Mouse (Mus musculus) intestine, embryonic 15.5 days (tissue): ENCODE measurements around the gene Wdr44. TPM values are rescaled to one million over a fixed set of nuclear protein-coding genes. Genes with fewer than 3 reads are reported as not detected.
A peak's percentile ranks its signal among the peaks of the same experiment; 100 is the strongest.
"Not testable (repeated sequence)": the region's sequence is repeated elsewhere in the genome, so short reads cannot be mapped to it uniquely, and the experiment has no call there.

Experiments used
- ATAC-seq: fragments of 200-750 bp; cut with Nextera tagmentation; 2 replicates; pipeline ENCODE4 v1.8.0; 2017; ENCODE audit warnings: moderate TSS enrichment, moderate library complexity
- H3K27ac ChIP-seq: fragments of 300-500 bp; sonication (generic); 2 replicates; pipeline ENCODE4 v1.5.1; 2015; ENCODE audit warnings: mild to moderate bottlenecking, inconsistent platforms
- H3K27me3 ChIP-seq: fragments of 300-500 bp; sonication (generic); replicated peaks from 2 replicates; pipeline ENCODE4 v1.6.1; 2015; ENCODE audit warnings: inconsistent platforms
- H3K36me3 ChIP-seq: fragments of 300-500 bp; sonication (generic); 2 replicates; pipeline ENCODE4 v1.6.1; 2015; ENCODE audit warnings: inconsistent platforms
- H3K4me1 ChIP-seq: fragments of 300-500 bp; sonication (generic); replicated peaks from 2 replicates; pipeline ENCODE4 v1.6.1; 2015; ENCODE audit warnings: inconsistent platforms
- H3K4me2 ChIP-seq: fragments of 300-500 bp; sonication (generic); replicated peaks from 2 replicates; pipeline ENCODE4 v1.6.1; 2015; ENCODE audit warnings: mild to moderate bottlenecking, inconsistent platforms
- H3K4me3 ChIP-seq: fragments of 300-500 bp; sonication (generic); replicated peaks from 2 replicates; pipeline ENCODE4 v1.5.1; 2015; ENCODE audit warnings: inconsistent platforms
- H3K9ac ChIP-seq: fragments of 300-500 bp; sonication (generic); 2 replicates; pipeline ENCODE4 v1.6.1; 2015; ENCODE audit warnings: inconsistent platforms
- H3K9me3 ChIP-seq: fragments of 300-500 bp; sonication (generic); 2 replicates; pipeline ENCODE4 v1.6.1; 2016; ENCODE audit warnings: inconsistent platforms
- WGBS: fragments of 180-500 bp; shearing (Covaris S2); methylation state at CpG from one replicate; pipeline ENCODE4 v1.1.7; 2015; 5-methylcytosine and 5-hydroxymethylcytosine counted together
- polyA plus RNA-seq: library from polyadenylated mRNA; unstranded; fragments of >200 nt; fragmentation: Nextera tagmentation; extraction: Ambion mirVana; gene quantifications from 2 replicates; pipeline ENCODE4 v1.2.1, GENCODE M21; 2015

Wdr44 gene
- polyA plus RNA-seq, 1 experiment from 2014 or later: 8.1 TPM

- H3K36me3 ChIP-seq: no peaks in the 10 kb centered on the region
- 88% methylated on average over 1 of the region's 1 CpGs for WGBS
Observed at GRCm38 (mm10) chrX:23699023-23699422, 6.2 kb downstream of the Wdr44 start.

GRCm38 (mm10) chrX:23717247-23717646 lies 24.4 kb downstream of the Wdr44 start:
- no peaks in the 10 kb centered on the region for H3K27me3 ChIP-seq
- no peaks in the 10 kb centered on the region for H3K36me3 ChIP-seq
- 58% methylated on average over 1 of the region's 1 CpGs for WGBS
- H3K4me2 ChIP-seq: no peak overlapping the region
- no peak for ATAC-seq
- H3K9me3 ChIP-seq: no peaks in the 10 kb centered on the region
- H3K27ac ChIP-seq: no peak overlapping the region
- H3K4me3 ChIP-seq: no peak overlapping the region
- no peak overlapping the region for H3K9ac ChIP-seq
- no peaks in the 10 kb centered on the region for H3K4me1 ChIP-seq

More at GRCm38 (mm10) chrX:23699023-23699422, 6.2 kb downstream of the Wdr44 start:
- no peak overlapping the region for H3K4me2 ChIP-seq
- no peaks in the 10 kb centered on the region for H3K27me3 ChIP-seq
- H3K9me3 ChIP-seq: no peaks in the 10 kb centered on the region
- H3K9ac ChIP-seq: no peak overlapping the region
- no peaks in the 10 kb centered on the region for H3K4me1 ChIP-seq
- no peak overlapping the region for H3K27ac ChIP-seq
- H3K4me3 ChIP-seq: no peak overlapping the region
- no peak for ATAC-seq

GRCm38 (mm10) chrX:23727463-23727862 lies 34.6 kb downstream of the Wdr44 start:
- Histone ChIP-seq H3K4me3 (no peak overlapping the region), H3K36me3 (no peaks in the 10 kb centered on the region), H3K4me1 (no peaks in the 10 kb centered on the region), H3K4me2 (no peak overlapping the region), H3K27me3 (no peaks in the 10 kb centered on the region), H3K9me3 (no peaks in the 10 kb centered on the region), H3K27ac (no peak overlapping the region), H3K9ac (no peak overlapping the region)
- WGBS: 54% methylated on average over 1 of the region's 1 CpGs
- ATAC-seq: no peak

DNA sequence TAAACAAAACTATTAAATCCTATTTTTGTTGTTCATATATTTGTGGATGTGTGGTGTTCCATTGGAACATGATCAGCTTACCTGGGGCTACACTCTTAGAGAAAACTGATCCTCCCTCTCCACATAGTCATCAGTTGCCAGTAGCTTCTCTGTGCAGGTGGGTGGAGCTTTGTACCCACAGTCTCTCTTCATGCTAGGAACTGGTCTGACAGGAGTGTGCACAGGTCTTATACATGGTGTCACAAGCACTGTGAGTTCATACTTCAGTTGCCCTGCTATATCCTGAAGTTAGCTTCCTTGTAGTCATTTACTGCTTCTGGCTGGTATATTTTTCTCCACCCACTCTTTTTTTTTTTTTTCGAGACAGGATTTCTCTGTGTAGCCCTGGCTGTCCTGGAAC lies 61.8 kb downstream of the Wdr44 start:
- 75% methylated on average over 1 of the region's 1 CpGs for WGBS

GRCm38 (mm10) chrX:23767849-23768248 lies 75.0 kb downstream of the Wdr44 start:
- Histone ChIP-seq H3K4me3 (no peak overlapping the region), H3K27me3 (no peaks in the 10 kb centered on the region), H3K9me3 (no peaks in the 10 kb centered on the region), H3K27ac (no peak overlapping the region), H3K4me2 (no peak overlapping the region), H3K9ac (no peak overlapping the region), H3K4me1 (no peaks in the 10 kb centered on the region), H3K36me3 (no peaks in the 10 kb centered on the region)
- no peak for ATAC-seq
- 67% methylated on average over 1 of the region's 1 CpGs for WGBS

More for the DNA sequence above, 61.8 kb downstream of the Wdr44 start:
- no peak overlapping the region for H3K9ac ChIP-seq
- H3K4me3 ChIP-seq: no peak overlapping the region
- H3K27ac ChIP-seq: no peak overlapping the region
- no peaks in the 10 kb centered on the region for H3K4me1 ChIP-seq
- no peaks in the 10 kb centered on the region for H3K36me3 ChIP-seq
- H3K27me3 ChIP-seq: no peaks in the 10 kb centered on the region
- H3K4me2 ChIP-seq: no peak overlapping the region
- H3K9me3 ChIP-seq: no peaks in the 10 kb centered on the region
- ATAC-seq: no peak

GRCm38 (mm10) chrX:23807125-23807524 lies 114.3 kb downstream of the Wdr44 start:
- Histone ChIP-seq H3K9ac (no peak overlapping the region), H3K4me1 (no peaks in the 10 kb centered on the region), H3K4me3 (no peak overlapping the region), H3K4me2 (no peak overlapping the region), H3K27me3 (no peaks in the 10 kb centered on the region), H3K36me3 (no peaks in the 10 kb centered on the region), H3K27ac (no peak overlapping the region), H3K9me3 (no peaks in the 10 kb centered on the region)
- 91% methylated on average over 3 of the region's 3 CpGs for WGBS
- ATAC-seq: no peak

GRCm38 (mm10) chrX:23810365-23810764 lies 117.5 kb downstream of the Wdr44 start:
- H3K4me3 ChIP-seq: no peak overlapping the region
- H3K4me2 ChIP-seq: no peak overlapping the region
- no peaks in the 10 kb centered on the region for H3K27me3 ChIP-seq
- WGBS: 85% methylated on average over 2 of the region's 2 CpGs
- H3K4me1 ChIP-seq: no peaks in the 10 kb centered on the region
- no peak for ATAC-seq
- H3K27ac ChIP-seq: no peak overlapping the region
- H3K9me3 ChIP-seq: no peaks in the 10 kb centered on the region
- H3K9ac ChIP-seq: no peak overlapping the region
- no peaks in the 10 kb centered on the region for H3K36me3 ChIP-seq

- not testable (repeated sequence) for ATAC-seq, H3K4me2 ChIP-seq, H3K27me3 ChIP-seq, H3K9me3 ChIP-seq, H3K4me1 ChIP-seq, H3K4me3 ChIP-seq, H3K9ac ChIP-seq, H3K27ac ChIP-seq, H3K36me3 ChIP-seq
- 72% methylated on average over 1 of the region's 1 CpGs for WGBS
Observed at GRCm38 (mm10) chrX:23813287-23813686, 120.4 kb downstream of the Wdr44 start.

- not testable (repeated sequence) for H3K9me3 ChIP-seq, H3K27ac ChIP-seq, H3K36me3 ChIP-seq, ATAC-seq, H3K4me2 ChIP-seq, H3K9ac ChIP-seq, H3K4me1 ChIP-seq, H3K27me3 ChIP-seq, H3K4me3 ChIP-seq
- 85% methylated on average over 6 of the region's 6 CpGs for WGBS
Observed at GRCm38 (mm10) chrX:23822885-23823284, 130.0 kb downstream of the Wdr44 start.

- H3K4me1 ChIP-seq: no peaks in the 10 kb centered on the region
Observed at GRCm38 (mm10) chrX:23823398-23824023, 130.7 kb downstream of the Wdr44 start.

GRCm38 (mm10) chrX:23833784-23834183 lies 140.9 kb downstream of the Wdr44 start:
- not testable (repeated sequence) for H3K4me2 ChIP-seq, H3K9ac ChIP-seq, H3K36me3 ChIP-seq, H3K27me3 ChIP-seq, H3K9me3 ChIP-seq, H3K4me1 ChIP-seq, H3K27ac ChIP-seq, H3K4me3 ChIP-seq, ATAC-seq
- 88% methylated on average over 11 of the region's 11 CpGs for WGBS

More at GRCm38 (mm10) chrX:23823398-23824023, 130.7 kb downstream of the Wdr44 start:
- Histone ChIP-seq H3K27ac (no peak overlapping the region), H3K9me3 (no peaks in the 10 kb centered on the region), H3K4me2 (0 out of 2 replicates have a peak overlapping the region, but pooled peaks have one; percentile 28), H3K4me3 (no peak overlapping the region), H3K36me3 (no peaks in the 10 kb centered on the region), H3K9ac (no peak overlapping the region), H3K27me3 (no peaks in the 10 kb centered on the region)
- ATAC-seq: no peak
- 60% methylated on average over 19 of the region's 19 CpGs for WGBS

- Histone ChIP-seq H3K27ac (no peak overlapping the region), H3K4me3 (no peak overlapping the region), H3K4me2 (no peak overlapping the region), H3K36me3 (no peaks in the 10 kb centered on the region), H3K9ac (no peak overlapping the region), H3K4me1 (no peaks in the 10 kb centered on the region), H3K9me3 (no peaks in the 10 kb centered on the region), H3K27me3 (no peaks in the 10 kb centered on the region)
- 70% methylated on average over 1 of the region's 1 CpGs for WGBS
- ATAC-seq: no peak
Observed at GRCm38 (mm10) chrX:23840921-23841320, 148.1 kb downstream of the Wdr44 start.
